Mouse (Mus musculus) urinary bladder, postnatal 10 days (tissue): Measurements from ENCODE around the gene Gm20388.
"Not testable (repeated sequence)": the region's sequence is repeated elsewhere in the genome, so short reads cannot be mapped to it uniquely, and the experiment has no call there.

Source experiments
- DNase-seq: peaks from one replicate; pipeline ENCODE4 v3.0.0; 2022; ENCODE audit warnings: low spot score

Gene Gm20388

DNA sequence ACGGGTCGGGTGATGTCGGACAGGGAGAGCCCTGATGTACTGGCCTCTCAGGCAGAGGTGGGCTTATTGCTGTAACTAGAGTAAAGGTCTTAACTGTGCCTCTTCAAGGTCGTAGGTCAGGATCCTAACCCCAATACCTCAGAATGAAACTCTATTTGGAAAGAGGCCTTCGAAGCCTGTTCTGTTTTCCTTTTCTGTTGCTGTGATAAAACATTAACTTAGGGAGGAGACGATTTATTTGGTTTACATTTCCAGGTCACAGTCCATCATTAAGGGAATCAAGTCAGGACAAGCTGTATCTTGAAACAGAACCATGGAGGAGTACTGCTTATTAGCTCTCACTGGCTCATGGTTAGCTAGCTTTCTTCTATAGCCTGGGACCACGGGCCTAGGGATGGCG is 4242.1 kb downstream of the Gm20388 start:
- no peak for DNase-seq

GRCm38 (mm10) chr8:124156324-124156723 is 4245.7 kb downstream of the Gm20388 start:
- no peak for DNase-seq

- no peak for DNase-seq
Observed at GRCm38 (mm10) chr8:124161683-124162082, 4251.0 kb downstream of the Gm20388 start.

DNA sequence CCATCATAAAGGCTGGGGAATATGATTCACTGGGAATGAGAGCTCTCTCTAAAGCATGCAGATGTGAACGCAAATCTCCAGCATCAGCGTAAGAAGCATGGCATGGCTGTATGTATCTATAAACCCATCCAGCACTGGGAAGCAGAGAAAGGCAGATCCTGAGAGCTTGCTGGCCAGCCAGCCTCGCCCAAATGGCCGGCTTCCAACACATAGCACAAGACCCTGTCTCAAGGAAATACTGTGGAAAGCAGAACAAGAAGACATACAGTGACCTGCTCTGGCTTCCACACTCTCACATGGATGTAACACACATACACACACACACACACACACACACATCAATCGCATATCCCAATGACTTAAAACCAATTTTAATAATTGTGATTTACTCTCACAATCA is 4252.6 kb downstream of the Gm20388 start:
- DNase-seq: no peak

DNA sequence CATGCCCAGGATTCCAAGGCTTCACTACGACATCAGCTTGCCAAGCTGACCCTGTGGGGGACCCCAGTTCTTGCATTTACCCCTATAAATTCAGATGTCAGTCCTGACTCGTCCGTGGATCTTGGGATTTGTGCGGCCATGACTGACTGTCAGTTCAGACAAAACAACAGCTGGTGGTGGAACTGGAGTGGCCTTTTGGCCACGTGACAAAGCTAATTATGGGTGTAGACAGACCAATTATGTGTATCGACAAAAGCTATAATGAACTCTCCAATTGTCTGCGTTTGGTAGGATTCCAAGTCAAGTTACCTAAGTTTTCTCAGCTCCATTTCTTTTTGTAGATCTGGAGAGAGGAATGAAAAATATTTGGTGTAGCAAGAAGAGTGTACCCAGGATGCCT is 4259.1 kb downstream of the Gm20388 start:
- no peak for DNase-seq

DNA sequence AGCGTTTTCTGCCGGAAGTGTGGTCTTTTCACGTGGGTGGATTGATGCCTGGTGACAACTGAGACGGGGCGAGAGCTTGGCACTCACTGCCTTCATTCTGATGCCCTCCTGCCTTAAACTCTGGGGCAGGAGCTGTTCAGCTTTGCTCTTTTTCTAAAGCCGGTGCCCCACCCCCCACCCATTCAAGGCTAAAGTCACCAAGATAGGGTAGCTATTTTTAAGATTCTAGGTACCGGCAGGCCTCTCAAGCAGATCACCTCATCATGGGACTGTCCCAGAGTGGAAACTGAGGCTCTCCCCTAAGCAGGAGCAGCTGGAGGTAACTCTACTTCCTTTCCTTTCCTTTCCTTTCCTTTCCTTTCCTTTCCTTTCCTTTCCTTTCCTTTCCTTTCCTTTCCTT is 4260.0 kb downstream of the Gm20388 start:
- DNase-seq: no peak

DNA sequence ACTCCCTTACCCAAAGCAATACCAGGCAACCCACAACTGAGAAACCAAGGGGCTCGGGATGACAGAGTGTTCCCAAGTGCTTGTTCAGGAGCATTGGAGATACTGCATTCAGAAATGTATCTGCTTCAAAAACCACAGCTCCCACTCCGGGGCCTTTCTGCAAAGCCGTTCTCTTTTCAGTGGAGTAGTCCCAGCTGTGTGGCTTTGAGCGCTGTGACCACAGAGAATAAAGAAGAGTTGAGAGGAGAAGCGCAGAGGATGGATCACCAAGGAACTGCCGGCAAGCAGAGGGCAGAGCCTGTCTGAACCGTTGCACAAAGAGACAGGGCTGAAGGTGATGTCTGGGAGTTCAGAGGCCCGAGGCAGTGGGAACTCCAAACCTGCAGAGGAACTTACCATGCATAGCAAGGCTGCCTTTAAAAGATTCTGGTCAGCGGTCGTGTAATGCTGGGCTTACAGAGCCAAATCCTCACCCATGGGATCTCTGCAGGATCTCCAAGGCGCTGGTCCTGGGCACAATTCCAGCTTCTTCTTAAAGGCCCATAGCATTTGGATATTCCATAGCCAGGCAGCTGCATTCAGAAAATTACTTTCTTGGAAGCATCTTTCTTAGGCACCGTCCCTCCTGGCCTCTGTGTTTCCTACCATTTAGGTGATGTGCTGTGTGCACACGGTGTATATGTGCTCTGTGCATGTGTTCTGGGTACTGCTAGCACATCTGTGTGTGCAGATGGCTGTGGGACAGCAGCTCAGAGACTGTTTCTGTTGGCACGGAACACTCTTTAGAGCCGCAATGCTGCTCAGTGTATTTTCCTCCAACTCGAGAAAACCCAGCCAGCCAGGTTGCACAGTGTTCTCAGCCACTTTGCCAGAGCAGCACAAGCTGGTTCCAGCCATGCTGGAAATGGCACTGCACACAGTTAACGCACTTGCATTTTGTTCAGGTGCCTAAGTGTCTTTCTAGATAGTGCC is 4261.2 kb downstream of the Gm20388 start:
- no peak for DNase-seq

DNA sequence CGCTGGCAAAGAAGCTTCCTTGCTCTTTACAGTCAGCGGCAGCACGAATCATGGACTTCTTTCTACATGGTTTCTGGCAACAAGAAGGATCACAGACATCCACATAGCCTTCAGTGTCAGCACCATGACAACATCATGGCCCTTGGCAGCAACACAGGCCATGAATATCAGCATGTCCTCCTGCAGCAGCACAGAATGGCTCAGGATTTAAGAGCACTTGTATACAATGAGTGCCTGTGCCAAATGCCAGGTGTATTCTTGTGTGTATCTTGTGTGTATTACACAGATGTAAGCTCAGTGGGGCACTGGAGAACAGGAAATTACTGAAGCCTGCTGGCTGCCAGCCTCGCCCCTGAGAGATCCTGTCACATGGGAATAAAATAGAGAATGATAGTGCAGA is 4263.0 kb downstream of the Gm20388 start:
- no peak for DNase-seq

DNA sequence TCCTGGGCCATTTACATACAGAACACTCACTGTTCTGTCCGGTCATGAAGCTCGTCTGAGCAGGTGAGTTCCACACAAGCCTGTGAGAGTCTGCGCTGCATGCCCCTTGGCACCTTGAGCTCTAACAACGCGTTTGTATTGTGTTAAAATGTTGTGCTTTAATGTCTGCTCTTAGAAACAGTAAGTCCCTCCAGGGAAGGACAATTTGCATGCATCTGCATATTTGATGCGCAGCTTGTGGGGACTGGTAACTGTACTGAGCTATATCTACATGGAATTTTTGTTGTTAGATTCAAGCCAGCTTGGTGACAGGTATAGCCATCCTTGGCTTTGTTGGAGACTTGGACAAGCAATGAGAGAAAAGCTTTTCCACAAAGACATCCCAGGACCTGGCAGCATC is 4265.5 kb downstream of the Gm20388 start:
- DNase-seq: no peak

- DNase-seq: not testable (repeated sequence)
Observed at GRCm38 (mm10) chr8:124177092-124177491, 4266.5 kb downstream of the Gm20388 start.

- DNase-seq: no peak
Observed at GRCm38 (mm10) chr8:124180681-124181445, 4270.2 kb downstream of the Gm20388 start.

DNA sequence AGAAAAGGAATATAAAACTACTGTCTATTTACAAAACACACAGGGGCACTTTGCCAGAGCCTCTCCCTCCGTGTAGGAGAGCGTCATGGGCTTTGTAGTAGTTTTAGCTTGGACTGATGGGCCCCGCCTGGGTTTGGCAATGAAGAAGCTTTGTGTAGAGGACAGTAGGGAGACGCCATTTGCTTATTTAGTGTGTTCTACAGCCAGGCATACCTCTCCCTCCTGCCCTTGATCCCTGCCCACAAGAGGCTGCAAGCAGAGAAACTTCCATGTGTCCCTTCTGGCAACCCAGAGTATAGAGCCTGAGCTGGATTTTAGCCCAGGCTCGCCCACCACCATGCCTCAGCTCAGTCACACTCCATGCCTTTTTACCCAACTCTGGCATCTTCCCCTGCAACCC is 4271.1 kb downstream of the Gm20388 start:
- DNase-seq: no peak

- DNase-seq: no peak
Observed at GRCm38 (mm10) chr8:124182224-124182623, 4271.6 kb downstream of the Gm20388 start.

DNA sequence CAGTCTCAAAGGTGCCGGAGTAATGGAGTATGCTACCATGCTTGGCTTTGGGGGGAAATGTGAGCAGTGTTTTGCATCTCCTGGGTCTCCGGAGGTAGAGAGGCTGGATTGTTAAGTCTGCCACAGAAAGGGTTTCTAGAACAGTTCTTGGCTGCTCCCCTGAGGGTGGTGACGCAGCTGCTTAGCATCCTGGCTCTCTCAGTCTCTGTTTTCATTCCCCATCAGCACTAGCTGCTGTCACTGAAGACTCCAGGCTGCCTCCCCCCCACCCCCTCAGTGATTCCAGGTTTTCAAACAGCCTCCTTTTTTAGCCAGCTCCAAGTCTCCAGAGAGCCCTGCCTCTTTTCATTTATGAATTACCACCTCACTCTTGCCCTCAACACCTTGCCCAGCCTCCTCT is 4273.4 kb downstream of the Gm20388 start:
- no peak for DNase-seq

DNA sequence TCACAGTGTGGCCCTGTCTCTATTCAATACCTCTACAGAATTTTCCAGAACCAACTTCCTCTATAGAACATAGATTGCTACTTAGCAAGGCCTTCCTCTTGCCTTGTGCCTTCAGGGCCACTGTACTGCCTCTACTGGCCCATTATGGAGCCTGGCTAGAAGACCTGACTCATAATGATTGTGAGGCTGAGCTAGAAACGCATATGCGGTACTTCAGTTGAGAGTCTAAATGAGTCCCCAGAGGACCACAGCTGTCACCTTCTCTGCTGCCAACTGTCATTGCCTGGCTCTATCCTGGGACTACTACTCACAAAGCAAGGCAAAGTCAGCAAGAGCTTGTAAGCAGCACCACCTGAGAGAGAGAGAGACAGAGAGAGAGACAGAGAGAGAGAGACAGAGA is 4273.9 kb downstream of the Gm20388 start:
- no peak for DNase-seq

DNA sequence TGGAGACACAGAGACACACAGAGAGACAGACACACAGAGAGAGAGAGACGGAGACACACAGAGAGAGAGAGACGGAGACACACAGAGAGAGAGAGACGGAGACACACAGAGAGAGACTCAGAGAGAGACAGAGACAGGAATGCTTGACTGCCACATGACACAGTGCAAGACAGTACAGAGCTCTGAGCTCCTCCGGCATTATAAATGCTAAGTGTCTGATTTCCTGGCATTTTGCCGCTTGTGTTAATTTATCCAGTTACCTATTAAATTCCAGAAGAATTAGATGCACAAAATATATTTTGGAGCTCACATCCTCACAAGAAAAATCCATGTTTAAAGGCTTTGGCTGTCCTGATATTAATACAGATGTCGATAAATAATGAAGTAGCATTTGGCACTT is 4274.4 kb downstream of the Gm20388 start:
- no peak for DNase-seq

DNA sequence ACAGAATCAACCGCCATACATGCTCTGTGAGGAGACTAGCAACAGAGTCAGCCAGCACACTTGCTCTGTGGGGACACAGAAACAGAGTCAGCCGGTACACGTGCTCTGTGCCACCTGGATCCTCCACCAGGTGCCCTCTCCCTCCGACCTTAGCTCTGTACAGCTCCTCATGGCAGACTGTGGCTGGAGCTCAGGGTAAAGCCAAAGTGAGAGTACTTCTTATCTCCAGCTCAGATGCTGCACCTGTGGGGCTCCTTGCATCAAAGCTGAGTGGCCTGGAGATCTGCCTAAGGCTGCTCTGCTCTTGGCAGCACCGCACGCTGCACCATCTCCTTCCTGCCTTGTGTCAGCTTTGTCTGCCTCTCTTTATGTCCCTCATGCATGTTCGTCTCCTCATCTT is 4279.7 kb downstream of the Gm20388 start:
- DNase-seq: no peak

GRCm38 (mm10) chr8:124192242-124192641 is 4281.6 kb downstream of the Gm20388 start:
- DNase-seq: no peak

- no peak for DNase-seq
Observed at GRCm38 (mm10) chr8:124192976-124193375, 4282.3 kb downstream of the Gm20388 start.

DNA sequence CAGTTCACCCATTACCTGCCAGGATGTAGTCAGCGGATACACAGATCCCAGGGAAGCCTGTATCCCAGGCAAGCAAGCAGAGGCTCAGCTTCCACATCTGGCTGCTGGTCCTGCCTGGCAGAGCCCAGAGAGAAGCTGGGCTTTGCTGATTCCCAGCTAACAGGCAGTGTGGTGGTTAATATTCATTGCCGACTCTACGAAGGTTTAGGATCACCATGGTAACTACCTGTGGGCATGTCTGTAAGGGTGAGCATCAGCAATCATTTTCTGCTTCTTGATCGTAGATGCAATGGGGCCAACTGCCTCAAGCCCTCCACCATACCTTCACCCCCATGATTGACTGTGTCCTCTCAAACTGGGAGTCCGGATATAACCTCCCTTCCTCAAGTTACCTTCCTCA is 4283.4 kb downstream of the Gm20388 start:
- DNase-seq: no peak

- DNase-seq: no peak
Observed at GRCm38 (mm10) chr8:124196195-124196594, 4285.6 kb downstream of the Gm20388 start.

DNA sequence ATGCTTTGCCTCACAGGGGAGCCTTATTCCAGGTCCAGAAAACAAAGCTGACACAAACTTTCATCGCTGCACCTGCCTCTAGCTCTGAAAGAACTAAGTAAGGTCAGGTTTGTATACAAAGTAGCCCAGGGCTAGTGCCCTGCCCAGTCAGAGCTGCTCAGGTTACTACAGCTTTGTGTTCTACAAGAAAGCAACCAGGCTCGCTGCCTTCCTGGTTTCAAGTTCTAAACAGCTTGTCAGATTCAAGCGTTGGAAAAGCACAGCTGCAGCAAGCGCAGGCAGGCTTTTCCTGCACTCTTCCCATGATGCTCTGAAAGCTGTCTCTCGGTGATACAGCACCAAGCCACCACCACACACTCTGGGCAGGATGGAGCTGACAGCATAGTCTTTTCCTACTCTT is 4286.2 kb downstream of the Gm20388 start:
- DNase-seq: no peak

- no peak for DNase-seq
Observed at GRCm38 (mm10) chr8:124198230-124198629, 4287.6 kb downstream of the Gm20388 start.
